Mouse (Mus musculus): Measurements from ENCODE around the gene Wdr13. TPM values are rescaled to one million over a fixed set of nuclear protein-coding genes. Genes with fewer than 3 reads are reported as not detected.

Wdr13 gene
- polyA plus RNA-seq, 2 experiments = 18.7 to 90.6 TPM

- H3K9ac ChIP-seq (ENCODE audit: low read depth, low read length, severe bottlenecking) = no peak overlapping the region
- H3K4me3 ChIP-seq (replicated peaks; ENCODE audit: low read length) = no peak overlapping the region
- peaks cover 31% of the 10 kb centered on the region for H3K36me3 ChIP-seq (ENCODE audit: control insufficient read depth, insufficient read depth, low read length)
- WGBS = 86% methylated on average over 7 of the region's 7 CpGs
- H3K4me2 ChIP-seq (replicated peaks; ENCODE audit: low read depth, low read length, severe bottlenecking) = no peak overlapping the region
- TF ChIP-seq POLR2A (IDR thresholded peaks at IDR 0.05; ENCODE audit: borderline replicate concordance, extremely low read depth, insufficient read depth, insufficient read length) = no peak
- no peaks in the 10 kb centered on the region for H3K27me3 ChIP-seq (ENCODE audit: control insufficient read depth, insufficient read depth, low read length)
- no peak overlapping the region for H3K27ac ChIP-seq (replicated peaks; ENCODE audit: low read depth, low read length)
- H3K4me1 ChIP-seq (ENCODE audit: control insufficient read depth, insufficient read depth, low read length) = 0 out of 2 replicates have a peak, but pooled peaks cover 7% of the 10 kb centered on the region
- DNase-seq (ENCODE audit: low spot score) (no peak), ATAC-seq (ENCODE audit: low FRiP score, low read depth) (no peak)
- no peaks in the 10 kb centered on the region for H3K9me3 ChIP-seq (ENCODE audit: control insufficient read depth, low read length)
These were observed 10.3 kb upstream of the Wdr13 start for GRCm38 (mm10) chrX:8142948-8143347.

- WGBS = 75% methylated on average over 3 of the region's 3 CpGs
These were observed 8.4 kb upstream of the Wdr13 start for GRCm38 (mm10) chrX:8141058-8141457.

DNA sequence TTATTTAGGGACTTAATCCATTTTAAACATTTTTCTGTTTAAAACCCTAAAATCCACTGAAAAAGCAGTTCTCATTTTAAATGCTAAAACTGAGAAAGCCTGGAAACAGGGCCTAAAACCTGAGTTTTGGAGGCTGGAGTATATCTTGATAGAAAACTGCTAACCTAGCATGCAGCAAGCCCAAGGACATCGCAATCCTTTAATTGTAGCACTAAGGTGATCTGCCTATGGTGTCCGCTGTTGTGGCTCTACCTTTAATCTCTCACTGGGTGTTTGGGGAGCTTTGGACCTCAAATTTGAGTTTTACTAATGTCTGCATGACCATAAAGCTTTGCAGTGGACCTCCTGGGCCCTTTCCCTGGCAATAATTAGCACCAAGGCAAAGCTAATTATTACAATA, 7.8 kb upstream of the Wdr13 start:
- Histone ChIP-seq H3K36me3 (ENCODE audit: control insufficient read depth, insufficient read depth, low read length) (peaks cover 31% of the 10 kb centered on the region), H3K9me3 (ENCODE audit: control insufficient read depth, low read length) (no peaks in the 10 kb centered on the region), H3K9ac (ENCODE audit: low read depth, low read length, severe bottlenecking) (no peak overlapping the region), H3K27ac (replicated peaks; ENCODE audit: low read depth, low read length) (no peak overlapping the region), H3K4me1 (ENCODE audit: control insufficient read depth, insufficient read depth, low read length) (0 out of 2 replicates have a peak, but pooled peaks cover 7% of the 10 kb centered on the region), H3K4me3 (replicated peaks; ENCODE audit: low read length) (no peak overlapping the region), H3K27me3 (ENCODE audit: control insufficient read depth, insufficient read depth, low read length) (no peaks in the 10 kb centered on the region), H3K4me2 (replicated peaks; ENCODE audit: low read depth, low read length, severe bottlenecking) (no peak overlapping the region)
- ATAC-seq (ENCODE audit: low FRiP score, low read depth) = no peak
- no peak for DNase-seq (ENCODE audit: low spot score)
- WGBS = 81% methylated on average over 2 of the region's 2 CpGs
- no peak for TF ChIP-seq POLR2A (IDR thresholded peaks at IDR 0.05; ENCODE audit: borderline replicate concordance, extremely low read depth, insufficient read depth, insufficient read length)

More at GRCm38 (mm10) chrX:8141058-8141457, 8.4 kb upstream of the Wdr13 start:
- no peak for TF ChIP-seq POLR2A (IDR thresholded peaks at IDR 0.05; ENCODE audit: borderline replicate concordance, extremely low read depth, insufficient read depth, insufficient read length)
- no peaks in the 10 kb centered on the region for H3K9me3 ChIP-seq (ENCODE audit: control insufficient read depth, low read length)
- no peak overlapping the region for H3K27ac ChIP-seq (replicated peaks; ENCODE audit: low read depth, low read length)
- H3K4me2 ChIP-seq (replicated peaks; ENCODE audit: low read depth, low read length, severe bottlenecking) = no peak overlapping the region
- ATAC-seq (ENCODE audit: low FRiP score, low read depth) (no peak), DNase-seq (ENCODE audit: low spot score) (no peak)
- no peak overlapping the region for H3K9ac ChIP-seq (ENCODE audit: low read depth, low read length, severe bottlenecking)
- H3K4me1 ChIP-seq (ENCODE audit: control insufficient read depth, insufficient read depth, low read length) = 0 out of 2 replicates have a peak, but pooled peaks cover 7% of the 10 kb centered on the region
- H3K27me3 ChIP-seq (ENCODE audit: control insufficient read depth, insufficient read depth, low read length) = no peaks in the 10 kb centered on the region
- H3K4me3 ChIP-seq (replicated peaks; ENCODE audit: low read length) = no peak overlapping the region
- H3K36me3 ChIP-seq (ENCODE audit: control insufficient read depth, insufficient read depth, low read length) = peaks cover 31% of the 10 kb centered on the region

DNA sequence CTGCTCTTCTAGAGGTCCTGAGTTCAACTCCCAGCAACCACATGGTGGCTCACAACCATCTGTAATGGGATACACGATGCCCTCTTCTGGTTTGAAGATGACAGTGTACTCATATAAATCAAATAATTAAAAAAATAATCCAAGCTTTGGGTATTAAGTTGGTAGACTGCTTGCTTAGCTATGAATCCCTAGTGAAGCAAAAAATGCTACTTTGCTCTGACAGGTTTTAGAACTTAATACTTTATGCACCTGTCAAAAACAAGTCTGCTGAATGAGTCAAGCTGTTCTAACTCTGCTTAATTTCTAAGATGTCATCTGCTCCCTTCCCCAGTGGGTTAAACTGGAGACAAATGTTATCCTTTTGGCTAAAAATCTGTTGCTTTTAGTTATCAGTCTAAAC, 6.8 kb upstream of the Wdr13 start:
- Histone ChIP-seq H3K4me2 (replicated peaks; ENCODE audit: low read depth, low read length, severe bottlenecking) (no peak overlapping the region), H3K27ac (replicated peaks; ENCODE audit: low read depth, low read length) (no peak overlapping the region), H3K4me3 (replicated peaks; ENCODE audit: low read length) (no peak overlapping the region), H3K27me3 (ENCODE audit: control insufficient read depth, insufficient read depth, low read length) (no peaks in the 10 kb centered on the region), H3K4me1 (ENCODE audit: control insufficient read depth, insufficient read depth, low read length) (0 out of 2 replicates have a peak, but pooled peaks cover 7% of the 10 kb centered on the region), H3K9me3 (ENCODE audit: control insufficient read depth, low read length) (no peaks in the 10 kb centered on the region), H3K9ac (ENCODE audit: low read depth, low read length, severe bottlenecking) (no peak overlapping the region), H3K36me3 (ENCODE audit: control insufficient read depth, insufficient read depth, low read length) (peaks cover 31% of the 10 kb centered on the region)
- TF ChIP-seq POLR2A (IDR thresholded peaks at IDR 0.05; ENCODE audit: borderline replicate concordance, extremely low read depth, insufficient read depth, insufficient read length) = no peak
- WGBS = 57% methylated on average over 1 of the region's 1 CpGs
- no peak; the same call in 1 of the 2 replicates for ATAC-seq (ENCODE audit: low FRiP score, low read depth)
- DNase-seq (ENCODE audit: low spot score) = no peak

DNA sequence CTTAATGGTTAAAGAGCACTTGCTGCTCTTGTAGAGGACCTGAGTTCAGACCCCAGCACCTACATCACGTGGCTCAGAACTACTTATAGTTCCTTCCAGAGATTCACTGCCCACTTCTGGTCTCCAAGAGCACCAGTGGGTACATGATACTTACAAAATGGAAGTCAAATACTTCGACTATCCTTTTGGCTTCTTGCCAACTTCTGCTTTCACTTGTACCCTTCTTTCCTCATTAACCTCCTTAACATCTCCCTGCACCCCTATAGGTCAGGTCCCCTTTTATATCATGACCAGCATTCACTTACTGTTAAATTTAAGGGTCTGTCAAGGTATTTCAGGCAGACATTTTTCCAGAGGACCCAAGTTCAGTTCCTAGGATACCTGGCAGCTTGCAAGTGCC, 3.2 kb upstream of the Wdr13 start:
- Histone ChIP-seq H3K27ac (replicated peaks; ENCODE audit: low read depth, low read length) (no peak overlapping the region), H3K36me3 (ENCODE audit: control insufficient read depth, insufficient read depth, low read length) (peaks cover 9% of the 10 kb centered on the region), H3K9me3 (ENCODE audit: control insufficient read depth, low read length) (no peaks in the 10 kb centered on the region), H3K4me1 (ENCODE audit: control insufficient read depth, insufficient read depth, low read length) (no peaks in the 10 kb centered on the region), H3K4me2 (replicated peaks; ENCODE audit: low read depth, low read length, severe bottlenecking) (no peak overlapping the region), H3K27me3 (ENCODE audit: control insufficient read depth, insufficient read depth, low read length) (no peaks in the 10 kb centered on the region), H3K4me3 (replicated peaks; ENCODE audit: low read length) (no peak overlapping the region), H3K9ac (ENCODE audit: low read depth, low read length, severe bottlenecking) (no peak overlapping the region)
- TF ChIP-seq POLR2A (IDR thresholded peaks at IDR 0.05; ENCODE audit: borderline replicate concordance, extremely low read depth, insufficient read depth, insufficient read length) = no peak
- WGBS = 61% methylated on average over 2 of the region's 2 CpGs
- no peak for DNase-seq (ENCODE audit: low spot score)
- no peak for ATAC-seq (ENCODE audit: low FRiP score, low read depth)

- Histone ChIP-seq H3K27ac (replicated peaks; ENCODE audit: low read depth, low read length) (no peak overlapping the region), H3K36me3 (ENCODE audit: control insufficient read depth, insufficient read depth, low read length) (peaks cover 8% of the 10 kb centered on the region; the same call in 1 of the 2 replicates), H3K4me3 (replicated peaks; ENCODE audit: low read length) (peak overlapping the region; percentile 52), H3K9ac (ENCODE audit: low read depth, low read length, severe bottlenecking) (no peak overlapping the region), H3K9me3 (ENCODE audit: control insufficient read depth, low read length) (no peaks in the 10 kb centered on the region), H3K27me3 (ENCODE audit: control insufficient read depth, insufficient read depth, low read length) (no peaks in the 10 kb centered on the region), H3K4me2 (replicated peaks; ENCODE audit: low read depth, low read length, severe bottlenecking) (peak overlapping the region; percentile 53), H3K4me1 (ENCODE audit: control insufficient read depth, insufficient read depth, low read length) (no peaks in the 10 kb centered on the region)
- DNase-seq (ENCODE audit: low spot score) = no peak
- no peak for TF ChIP-seq POLR2A (IDR thresholded peaks at IDR 0.05; ENCODE audit: borderline replicate concordance, extremely low read depth, insufficient read depth, insufficient read length)
- 93% methylated on average over 17 of the region's 17 CpGs for WGBS
- ATAC-seq (ENCODE audit: low FRiP score, low read depth) = no peak
These were observed 1.3 kb downstream of the Wdr13 start for GRCm38 (mm10) chrX:8131393-8131792.
